Mouse (Mus musculus) adrenal gland, postnatal 25 days (tissue): Measurements from ENCODE around the gene Cd276. TPM values are rescaled to one million over a fixed set of nuclear protein-coding genes. Genes with fewer than 3 reads are reported as not detected.

Experiments
- DNase-seq: peaks from one replicate; pipeline ENCODE4 v3.0.0; 2021; ENCODE audit warnings: mixed read lengths
- total RNA-seq: library from RNA; stranded (reverse); gene quantifications from 2 replicates; pipeline ENCODE4 v1.2.3, GENCODE M21; 2021

Gene Cd276
- total RNA-seq, 1 experiment from 2014 or later, result 18.3 TPM

DNA sequence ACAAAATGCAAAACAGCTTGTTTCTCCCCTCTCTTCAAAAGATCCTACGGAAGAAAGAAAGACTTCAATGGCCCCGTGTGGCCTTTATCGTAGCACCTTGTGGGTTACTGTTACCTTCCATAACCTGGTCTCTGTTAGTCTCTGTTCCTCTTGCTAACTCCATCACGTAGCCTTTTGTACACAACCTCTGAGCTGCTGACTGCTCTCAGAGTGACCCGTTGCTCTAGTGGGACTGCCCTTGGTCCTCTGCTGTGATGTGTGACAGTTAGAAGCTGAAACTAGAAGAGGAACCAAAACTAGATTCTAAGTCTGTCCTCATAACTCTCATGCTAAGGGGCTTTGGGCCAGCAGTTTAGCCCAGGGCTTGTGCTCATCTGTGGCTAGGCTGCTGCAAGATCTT, 44.8 kb downstream of the Cd276 start:
- DNase-seq, result no peak

DNA sequence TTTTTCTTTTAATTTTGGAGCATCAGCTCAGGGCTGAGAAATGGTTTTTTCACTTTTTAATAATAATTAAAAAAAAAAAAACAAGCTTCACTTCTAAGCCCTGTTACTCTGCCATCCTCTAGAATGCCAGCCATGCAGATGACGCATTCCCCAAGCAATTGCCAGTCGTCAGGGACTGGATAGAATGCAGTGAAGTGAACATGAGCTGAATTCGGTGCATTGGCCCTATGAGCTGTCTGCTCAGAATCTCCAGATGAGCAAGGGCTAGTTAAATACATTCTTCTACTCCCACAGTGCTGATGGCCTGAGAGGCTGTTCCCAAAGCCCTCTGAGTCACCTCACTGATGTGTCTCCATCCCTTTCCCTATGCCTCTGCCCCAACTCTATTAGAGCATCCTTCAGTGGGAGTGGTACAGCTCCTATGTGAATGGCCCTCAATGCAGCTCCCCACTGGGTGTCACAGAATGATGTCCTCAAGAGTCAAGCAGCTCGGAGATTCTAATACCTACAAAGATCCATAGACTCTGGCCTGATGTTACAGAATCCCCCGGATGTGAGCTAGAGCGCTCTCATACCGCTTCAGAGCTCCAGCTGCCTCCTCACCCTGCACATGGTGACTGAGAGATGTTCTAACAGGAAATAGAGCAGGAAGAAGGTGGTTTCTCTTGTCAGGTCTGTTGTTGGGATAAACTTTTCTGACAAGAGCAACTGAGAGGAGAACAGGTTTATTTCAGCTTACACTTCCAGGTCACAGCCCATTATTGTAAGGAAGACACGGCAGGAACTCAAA, 47.8 kb downstream of the Cd276 start:
- no peak for DNase-seq

DNA sequence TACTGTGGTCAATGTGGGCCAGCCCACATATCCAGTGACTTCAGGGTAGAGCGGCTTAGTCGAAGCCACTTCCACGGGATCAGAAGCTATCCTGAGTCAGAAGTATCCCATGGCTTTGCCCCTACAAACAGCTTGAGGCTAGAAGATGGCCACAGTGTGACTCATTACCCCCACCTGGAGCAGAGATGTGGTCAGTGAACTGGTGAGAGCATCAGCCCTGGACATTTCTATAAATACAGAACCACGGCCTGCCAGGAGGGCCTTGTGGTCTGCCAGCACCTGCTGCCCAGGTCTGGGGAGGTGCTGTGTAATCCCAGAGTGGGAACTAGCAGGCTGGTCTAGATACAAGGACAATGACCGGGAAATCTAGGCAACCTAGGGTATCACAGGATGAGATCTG, 54.3 kb downstream of the Cd276 start:
- no peak for DNase-seq

DNA sequence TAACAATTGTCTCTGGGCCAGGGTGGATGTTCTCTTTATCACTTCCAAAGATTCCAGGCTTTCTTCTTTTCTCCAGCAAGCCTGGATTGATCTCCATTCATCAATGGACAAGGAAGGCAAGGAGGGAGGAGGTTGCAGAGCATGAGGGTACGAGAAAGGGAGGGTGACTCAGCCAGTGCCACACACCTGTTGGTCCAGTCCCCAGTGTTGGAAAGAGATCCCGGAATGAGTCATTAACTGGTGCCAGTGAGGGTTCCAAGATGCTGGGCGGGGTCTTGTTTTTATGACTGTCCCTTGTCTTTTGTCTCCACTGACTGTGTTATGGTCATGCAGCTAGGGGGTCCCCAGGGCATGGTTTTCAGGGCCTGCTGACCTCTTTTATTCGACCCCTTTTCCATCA, 57.3 kb downstream of the Cd276 start:
- no peak for DNase-seq

DNA sequence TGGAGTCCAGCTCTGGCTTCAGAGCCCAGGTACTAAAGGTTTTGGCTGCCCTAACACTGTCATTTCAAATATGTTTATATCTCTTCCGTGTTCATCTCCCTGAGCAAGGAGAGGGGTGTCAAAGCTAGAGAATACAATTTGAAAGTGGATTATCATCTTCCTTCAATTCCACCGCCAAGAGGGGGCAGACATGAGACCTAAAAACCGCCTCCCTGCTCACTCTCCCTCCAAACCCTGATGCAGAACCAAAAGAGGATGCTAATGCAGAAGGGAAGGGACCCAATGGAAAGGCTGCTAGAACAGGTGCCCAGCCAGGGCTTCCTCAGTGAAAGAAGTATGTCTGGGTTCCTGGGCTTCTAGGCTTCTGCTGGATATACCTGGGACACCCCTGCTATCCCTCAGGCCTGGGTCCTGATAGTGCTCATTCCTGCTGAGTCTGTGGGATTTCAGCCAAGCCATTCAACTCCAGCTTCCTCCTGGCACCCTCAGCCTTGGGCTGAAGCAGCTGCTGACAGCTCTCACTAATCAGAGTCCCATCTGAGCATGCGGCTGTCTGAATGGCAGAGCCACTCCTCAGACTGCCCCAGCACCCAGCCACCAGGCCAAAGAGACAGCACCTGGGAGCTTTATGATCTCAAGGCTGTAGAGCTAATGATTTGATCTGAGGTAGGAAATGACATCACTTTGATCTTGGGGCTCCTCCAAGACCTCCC, 58.6 kb downstream of the Cd276 start:
- no peak for DNase-seq

DNA sequence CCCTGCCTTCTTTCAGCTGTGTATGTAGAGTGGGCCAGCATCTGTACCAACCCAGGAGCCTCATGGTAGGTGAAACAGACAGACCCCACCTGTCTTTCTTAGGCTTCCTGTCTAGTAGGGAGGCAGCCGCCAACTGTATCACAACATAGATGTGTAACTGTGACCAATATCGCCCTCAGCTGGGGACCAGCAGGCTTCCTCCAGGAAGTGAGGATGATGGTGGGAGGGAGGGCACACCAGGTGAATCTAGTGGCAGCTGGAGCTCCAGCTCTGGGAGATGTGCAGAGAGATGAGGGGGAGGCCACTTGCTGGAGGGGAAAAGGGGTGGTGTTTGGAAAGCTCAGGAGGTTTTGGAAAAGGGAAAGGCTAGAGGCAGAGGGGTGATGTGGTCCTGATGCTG, 60.2 kb downstream of the Cd276 start:
- DNase-seq, result no peak

DNA sequence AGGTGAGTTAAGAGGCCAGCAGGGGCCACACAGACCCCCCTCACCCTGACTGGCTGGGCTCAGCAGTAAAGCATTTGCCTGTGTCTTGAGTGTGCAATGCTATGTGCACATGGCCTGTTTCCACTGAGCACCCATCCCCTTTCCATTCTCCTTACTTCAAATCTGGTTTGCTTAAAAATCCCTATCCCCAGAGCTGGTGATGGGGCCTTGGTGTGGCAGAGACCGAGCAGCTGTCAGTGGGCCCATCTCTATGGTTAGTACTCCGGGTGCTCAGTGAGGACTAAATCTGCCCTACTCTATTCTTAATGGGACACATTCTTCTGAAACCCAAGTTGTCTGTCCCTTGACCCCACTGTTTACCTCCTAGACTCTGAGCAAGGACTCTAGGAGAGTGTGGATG, 64.8 kb downstream of the Cd276 start:
- no peak for DNase-seq

DNA sequence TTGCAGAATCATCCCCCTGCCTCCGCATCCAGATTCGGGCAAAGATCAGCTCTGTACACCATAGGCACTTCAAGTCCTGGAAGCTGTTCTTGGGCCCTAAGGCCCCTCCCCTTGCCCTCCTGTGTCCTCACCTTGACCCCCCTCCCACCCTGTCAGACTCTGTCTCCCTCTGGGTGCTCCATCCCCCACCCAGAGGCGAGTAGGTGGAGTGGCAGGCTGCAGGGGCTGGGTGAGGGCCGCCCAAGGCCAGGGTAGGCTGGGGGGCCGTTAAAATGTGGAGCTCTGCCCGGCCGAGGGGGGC, 65.4 kb downstream of the Cd276 start:
- DNase-seq, result no peak

DNA sequence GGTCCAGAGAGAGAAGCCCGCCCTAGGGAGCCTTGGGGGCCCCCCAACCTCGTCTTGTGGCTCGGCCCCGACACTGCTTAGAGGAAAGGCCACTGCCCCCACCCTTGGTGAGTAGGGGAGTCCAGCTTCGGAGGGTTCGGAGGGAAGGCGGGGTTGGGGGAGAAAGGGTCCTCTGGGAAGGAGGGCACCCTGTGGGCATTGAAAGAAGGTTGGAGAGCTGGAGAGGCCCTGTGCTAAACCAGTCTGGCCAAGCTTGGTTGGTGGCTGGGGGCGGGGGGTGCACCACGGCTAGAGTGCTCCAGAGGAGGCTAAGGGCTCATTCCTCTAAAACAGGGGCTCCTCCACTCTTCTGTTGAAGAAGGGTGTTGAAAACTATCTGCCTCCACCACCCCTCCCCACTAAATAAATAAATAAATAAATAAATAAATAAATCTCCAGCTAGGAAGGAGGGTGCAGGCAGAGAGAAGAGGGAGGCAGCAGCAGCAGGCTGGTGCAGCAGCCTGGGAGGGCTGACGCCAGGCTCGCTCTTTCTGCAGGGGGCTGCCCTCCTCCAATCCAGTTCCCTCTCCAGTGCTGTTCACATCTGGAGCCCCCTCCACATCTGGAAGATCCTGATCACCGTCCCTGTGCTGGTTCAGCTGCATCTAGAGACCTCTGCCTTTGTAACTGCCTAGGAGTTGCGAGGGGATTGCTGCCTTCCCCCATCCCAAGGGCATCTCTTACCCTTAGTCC, 65.9 kb downstream of the Cd276 start:
- DNase-seq, result peak; percentile 8

DNA sequence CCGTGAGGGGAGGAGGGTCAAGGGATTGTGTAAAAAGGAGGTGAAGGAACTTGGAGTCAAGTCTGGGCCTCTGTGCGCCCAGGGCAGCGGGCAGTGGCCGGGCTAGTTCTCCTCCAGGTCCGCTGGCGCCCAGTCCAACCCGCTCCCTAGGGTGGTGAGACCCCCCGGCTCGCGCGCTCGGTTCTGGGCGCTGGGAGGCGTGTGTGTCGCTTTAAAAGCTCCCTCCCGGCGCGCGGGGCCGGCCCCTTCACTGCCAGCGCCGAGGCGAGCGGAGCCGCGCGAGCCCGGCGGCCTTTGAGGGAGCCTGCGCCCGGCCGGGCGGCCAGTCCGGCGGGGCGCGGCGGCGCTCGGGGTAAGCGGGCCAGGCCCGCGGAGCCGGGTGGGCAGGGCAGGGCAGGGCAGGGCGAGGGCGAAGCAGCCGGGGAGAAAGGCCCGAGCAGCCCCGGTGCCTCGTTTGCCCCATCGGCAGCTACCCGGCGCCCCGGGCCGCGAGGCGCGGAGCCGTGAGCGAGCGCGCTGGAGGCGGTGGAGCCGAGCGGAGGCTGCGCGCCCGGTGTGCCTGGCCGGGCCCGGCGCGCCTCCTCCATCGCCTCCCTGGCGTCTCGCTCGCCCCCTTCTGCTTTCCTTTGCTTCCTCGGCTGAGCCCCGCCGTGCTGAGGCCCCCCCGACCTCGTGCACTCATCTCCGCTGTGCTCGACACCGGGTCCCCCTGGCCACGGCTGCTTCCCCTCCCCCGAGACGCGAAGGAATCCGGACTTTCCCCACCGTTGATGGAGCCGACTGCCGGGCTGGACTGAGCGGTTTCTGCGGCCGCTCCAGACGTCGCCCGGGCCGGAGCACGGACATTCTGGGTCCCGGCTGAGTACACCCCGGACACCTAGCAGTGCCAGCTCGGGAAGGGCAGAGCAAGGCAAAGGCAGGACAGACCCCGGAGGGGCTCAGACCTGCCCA, 67.1 kb downstream of the Cd276 start, which contains the start of gene Insyn1:
TSS of gene Insyn1 (plus strand) at position 753 of the 951 bp plus-strand sequence.
- peak; percentile 78 for DNase-seq

DNA sequence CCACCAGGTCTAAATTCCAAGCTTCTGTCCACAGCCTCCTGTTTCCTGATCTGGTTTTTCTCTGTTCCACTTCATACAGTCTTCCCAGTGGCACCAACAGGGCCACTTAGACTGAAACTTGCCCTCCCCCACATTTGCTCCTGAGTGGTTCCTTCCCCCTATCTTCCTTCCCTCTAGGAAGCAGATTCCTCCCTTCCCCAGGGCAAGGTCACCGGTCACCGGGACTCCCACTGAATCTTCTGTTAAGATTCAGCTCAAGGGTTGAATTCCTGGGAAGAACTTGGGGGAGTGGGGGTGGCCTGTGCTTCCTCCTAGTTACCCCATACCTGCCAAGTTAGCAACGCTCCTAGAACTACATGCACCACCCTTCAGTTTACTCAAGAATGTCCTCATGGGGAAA, 68.2 kb downstream of the Cd276 start:
- DNase-seq, result no peak

Other genes starting within 250 kb of the Cd276 start
- gene Loxl1, start 242.3 kb downstream of the Cd276 start, total RNA-seq, result 15.1 and 15.8 TPM in 2 replicates
- not detected in 2 replicates for gene Tbc1d21, start 185.0 kb downstream of the Cd276 start, total RNA-seq
- gene Insyn1, start 66.8 kb downstream of the Cd276 start, total RNA-seq, result 8.0 and 10.2 TPM in 2 replicates
- gene Nptn, start 26.8 kb upstream of the Cd276 start, total RNA-seq, result 151 and 177 TPM in 2 replicates
- not detected in 2 replicates for gene Rec114, start 188.5 kb upstream of the Cd276 start, total RNA-seq